Mouse (Mus musculus): ENCODE measurements around the gene Uvrag.
"Not testable (repeated sequence)": the region's sequence is repeated elsewhere in the genome, so short reads cannot be mapped to it uniquely, and the experiment has no call there.

Gene Uvrag

DNA sequence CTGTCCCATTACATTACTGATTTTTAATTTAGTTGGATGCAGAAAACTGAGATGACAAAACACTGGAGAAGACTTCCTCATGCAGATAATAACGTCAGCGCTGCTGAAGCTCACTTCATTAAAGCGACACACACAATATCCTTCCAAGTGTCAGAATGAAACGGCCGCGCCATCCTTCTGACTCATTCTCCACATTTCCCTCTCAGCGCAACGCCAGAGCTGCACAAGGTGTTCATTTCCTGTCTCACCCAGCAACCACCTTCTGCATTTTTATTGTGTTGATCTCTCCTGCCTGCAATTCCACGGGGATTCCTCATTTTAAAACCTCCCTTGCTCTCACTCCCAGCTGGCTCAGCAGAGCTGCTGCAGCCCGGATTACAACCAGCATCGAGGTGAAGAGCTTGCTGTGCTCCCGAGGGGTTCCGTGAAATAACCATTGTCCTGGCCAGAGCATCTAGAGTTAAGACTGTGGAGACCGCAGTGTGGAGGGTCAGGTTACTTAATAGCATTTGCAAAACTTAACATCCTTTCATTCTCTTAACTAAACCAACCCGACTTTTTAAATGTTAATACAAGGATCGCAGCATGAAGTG lies 172.8 kb downstream of the Uvrag start:
- DNase-seq = peak; percentile 29 to 34

DNA sequence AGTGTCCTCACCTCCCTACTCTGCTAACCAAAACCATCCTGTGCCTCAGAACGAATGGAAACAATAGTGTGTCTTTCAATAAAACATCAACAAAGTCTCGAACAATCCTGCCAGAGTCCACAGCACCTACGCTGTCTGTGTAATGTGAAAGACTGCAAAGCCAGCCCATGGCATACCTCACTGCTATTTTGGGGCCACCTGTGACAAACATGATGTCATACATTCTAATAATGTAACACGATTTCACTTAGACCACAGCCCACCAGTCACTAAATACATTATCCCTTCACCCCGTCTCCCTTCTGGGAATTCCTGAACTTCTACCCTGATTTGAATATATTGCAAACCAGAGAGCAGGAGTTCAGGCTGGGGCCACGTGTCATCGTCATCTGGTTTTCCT lies 173.3 kb downstream of the Uvrag start:
- DNase-seq = no peak

DNA sequence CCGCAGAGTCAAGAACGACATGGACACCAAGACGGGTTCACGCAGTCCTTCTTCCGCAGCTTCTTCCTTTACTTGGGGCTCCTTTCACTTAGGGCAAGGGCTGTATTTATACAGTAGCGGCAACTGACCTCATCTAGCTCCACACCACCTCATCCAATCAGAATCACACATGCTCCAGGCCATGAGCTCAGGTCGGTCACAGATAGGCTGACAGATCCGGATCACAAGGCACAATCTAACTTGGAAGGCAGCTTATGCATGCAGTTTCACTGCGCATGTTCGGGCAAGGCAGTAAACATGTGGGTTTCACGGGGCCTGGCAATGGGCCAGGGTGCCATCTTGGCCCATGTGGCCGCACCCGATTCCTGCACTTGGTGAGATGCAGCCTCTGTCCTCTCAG lies 177.4 kb downstream of the Uvrag start:
- not testable (repeated sequence) for DNase-seq

DNA sequence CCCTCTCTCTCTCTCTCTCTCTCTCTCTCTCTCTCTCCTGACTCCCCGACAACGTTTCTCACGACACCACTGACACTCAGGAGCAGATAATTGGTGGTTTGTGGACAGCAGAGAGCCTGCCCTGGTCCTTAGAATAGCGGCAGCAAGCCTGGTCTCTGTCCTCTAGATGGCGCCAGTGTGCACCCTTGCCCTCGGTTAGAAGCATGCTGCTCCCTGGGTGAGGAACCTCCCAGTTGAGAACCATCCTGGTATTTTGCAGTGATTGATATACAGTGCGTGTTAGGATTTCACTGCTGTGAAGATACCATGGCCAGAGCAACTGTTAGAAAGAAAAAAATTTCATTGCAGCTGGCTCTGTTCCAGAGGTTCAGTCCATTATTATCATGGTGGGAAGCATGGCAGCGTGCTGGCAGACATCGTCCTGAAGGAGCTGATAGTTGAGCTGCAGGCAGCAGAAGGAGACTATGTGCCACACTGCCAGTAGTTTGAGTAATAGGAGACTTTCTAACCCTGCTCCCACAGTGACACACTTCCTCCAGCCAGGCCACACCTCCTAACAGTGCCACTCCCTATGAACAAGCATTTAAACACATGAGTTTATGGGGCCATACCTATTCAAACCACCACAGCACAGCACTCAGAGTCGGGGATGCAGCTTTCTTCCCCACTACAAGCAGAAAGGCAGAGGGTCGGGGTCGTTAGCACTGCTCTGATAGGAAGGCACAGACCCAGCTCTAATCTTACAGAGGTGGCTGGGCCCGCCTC lies 178.2 kb downstream of the Uvrag start:
- DNase-seq = peak; percentile 66 to 75

- DNase-seq = no peak
These were observed 178.9 kb downstream of the Uvrag start for GRCm38 (mm10) chr7:98962074-98962473.

DNA sequence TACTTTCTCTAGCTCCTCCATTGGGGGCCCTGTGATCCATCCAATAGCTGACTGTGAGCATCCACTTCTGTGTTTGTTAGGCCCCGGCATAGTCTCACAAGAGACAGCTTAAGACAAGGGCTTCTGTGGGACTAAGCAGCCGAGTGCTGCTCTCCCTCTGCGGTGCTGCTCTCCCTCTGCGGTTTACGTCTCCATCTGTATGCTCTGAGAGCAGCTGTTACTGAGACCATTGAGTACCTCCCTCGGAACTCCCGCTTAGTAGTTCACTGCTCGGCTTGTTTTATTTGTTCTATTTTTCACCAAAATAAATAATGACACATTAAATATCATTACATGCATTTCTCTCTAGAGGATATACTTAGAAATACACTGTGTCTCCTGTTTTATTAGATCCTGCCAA lies 180.7 kb downstream of the Uvrag start:
- no peak for DNase-seq

- no peak for DNase-seq
These were observed 181.7 kb downstream of the Uvrag start for GRCm38 (mm10) chr7:98959246-98959645.

- DNase-seq = no peak
These were observed 182.8 kb downstream of the Uvrag start for GRCm38 (mm10) chr7:98958172-98958571.

DNA sequence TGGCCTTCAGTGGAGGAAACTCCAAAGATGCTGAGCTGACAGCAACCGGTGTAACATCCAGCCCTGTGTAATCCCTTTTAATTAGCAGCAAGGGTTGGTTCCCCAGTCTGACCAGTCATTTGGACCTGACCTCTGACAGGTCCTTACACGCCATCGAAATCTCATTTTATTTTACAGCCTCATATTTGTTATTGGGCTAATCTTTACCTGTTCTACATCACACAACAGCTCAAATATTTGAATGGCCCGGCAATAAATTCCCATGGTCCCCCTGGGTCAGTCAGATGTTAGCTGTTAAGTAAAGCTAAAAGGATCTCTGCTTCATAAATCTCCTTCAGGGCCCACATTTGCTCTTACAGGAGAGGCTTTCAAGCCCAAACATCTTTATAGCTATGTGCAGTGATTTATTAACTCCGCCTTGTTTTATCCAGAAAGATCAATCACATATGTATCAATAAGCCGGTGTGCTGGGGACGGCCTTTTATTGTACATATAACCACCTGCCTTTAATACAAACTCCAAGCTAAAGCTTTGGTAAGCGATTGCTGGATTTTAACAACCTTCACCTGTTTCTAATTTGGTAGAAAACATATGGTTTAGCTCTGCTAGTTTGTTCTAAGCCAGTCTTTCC lies 183.7 kb downstream of the Uvrag start:
- DNase-seq = no peak

DNA sequence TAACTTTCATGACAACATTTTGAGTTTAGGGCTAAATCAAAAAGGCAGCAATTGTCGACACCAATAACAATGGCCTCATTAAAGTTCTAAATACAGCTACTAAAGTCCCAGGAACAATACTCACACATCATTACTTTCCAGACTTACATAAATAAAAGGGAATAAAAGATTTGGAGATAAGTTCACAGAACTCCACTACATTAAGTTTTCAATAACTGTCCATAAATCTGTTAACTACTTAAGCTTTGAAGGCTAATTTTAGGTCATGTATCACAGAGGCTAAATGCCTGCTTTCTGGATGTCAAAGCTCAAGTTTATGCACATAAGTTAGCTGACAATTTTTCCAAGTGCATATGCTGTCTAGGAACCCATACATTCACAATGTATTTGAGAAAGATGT lies 184.3 kb downstream of the Uvrag start:
- DNase-seq = no peak

- no peak for DNase-seq
These were observed 187.3 kb downstream of the Uvrag start for GRCm38 (mm10) chr7:98953649-98954048.

GRCm38 (mm10) chr7:98944986-98945385 lies 196.0 kb downstream of the Uvrag start:
- DNase-seq = no peak

GRCm38 (mm10) chr7:98943687-98944086 lies 197.3 kb downstream of the Uvrag start:
- DNase-seq = peak; percentile 34 to 37

GRCm38 (mm10) chr7:98942746-98943145 lies 198.2 kb downstream of the Uvrag start:
- no peak for DNase-seq

GRCm38 (mm10) chr7:98939194-98939593 lies 201.7 kb downstream of the Uvrag start:
- DNase-seq = no peak

- DNase-seq = no peak
These were observed 202.3 kb downstream of the Uvrag start for GRCm38 (mm10) chr7:98938621-98939020.

- no peak for DNase-seq
These were observed 203.7 kb downstream of the Uvrag start for GRCm38 (mm10) chr7:98937079-98937813.

GRCm38 (mm10) chr7:98935757-98936156 lies 205.2 kb downstream of the Uvrag start:
- no peak for DNase-seq

DNA sequence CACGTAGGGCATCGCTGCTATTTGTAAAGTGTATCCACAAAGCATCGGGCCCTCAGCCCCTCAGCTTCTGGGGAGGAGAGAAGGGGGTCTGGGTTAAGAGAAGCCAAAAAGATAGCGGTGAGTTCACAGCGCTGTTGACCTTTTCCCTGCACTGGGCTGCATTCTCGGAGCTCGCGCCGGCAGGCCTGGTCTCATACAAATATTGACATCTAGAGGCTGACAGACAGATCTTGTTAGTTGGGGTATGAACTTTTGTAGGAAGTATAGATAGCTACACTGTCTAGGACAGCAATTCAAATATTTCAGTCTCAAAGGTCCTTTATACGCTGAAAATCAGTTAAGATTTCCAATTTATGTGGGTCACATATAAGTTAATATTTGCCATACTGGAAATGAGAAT lies 205.7 kb downstream of the Uvrag start:
- DNase-seq = no peak

DNA sequence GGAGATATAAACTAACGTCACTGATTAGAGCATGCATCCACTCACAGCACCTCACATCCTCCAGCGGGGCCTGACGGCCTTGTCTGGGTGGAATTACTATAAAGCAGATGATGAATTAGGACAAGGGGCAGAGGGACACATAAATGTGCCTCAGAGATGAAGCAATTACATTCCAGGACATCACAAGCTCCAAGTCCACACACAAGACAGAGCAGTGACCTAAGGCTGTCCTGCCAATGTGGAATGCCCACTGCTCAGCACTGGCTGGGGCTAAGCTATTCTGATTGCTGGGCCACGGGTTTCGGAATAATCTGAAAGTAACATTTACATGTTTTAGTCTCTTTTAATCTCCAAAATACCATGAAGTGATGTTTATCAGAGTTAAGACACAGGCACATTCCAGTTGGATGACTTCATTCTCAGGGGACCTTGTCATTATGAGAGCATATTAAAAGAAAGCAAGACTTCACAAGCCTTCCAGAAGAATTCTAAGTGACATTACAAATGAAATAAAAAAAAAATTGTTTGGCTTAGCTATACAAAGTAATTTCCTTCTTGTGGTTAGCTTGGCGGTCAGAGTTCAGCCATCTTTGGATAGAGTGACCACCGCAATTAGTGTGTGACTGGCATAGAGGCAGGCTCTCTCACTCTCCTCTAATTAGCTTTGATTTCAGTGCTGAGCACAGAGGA lies 212.5 kb downstream of the Uvrag start:
- DNase-seq = no peak

- no peak for DNase-seq
These were observed 213.9 kb downstream of the Uvrag start for GRCm38 (mm10) chr7:98926906-98927528.

DNA sequence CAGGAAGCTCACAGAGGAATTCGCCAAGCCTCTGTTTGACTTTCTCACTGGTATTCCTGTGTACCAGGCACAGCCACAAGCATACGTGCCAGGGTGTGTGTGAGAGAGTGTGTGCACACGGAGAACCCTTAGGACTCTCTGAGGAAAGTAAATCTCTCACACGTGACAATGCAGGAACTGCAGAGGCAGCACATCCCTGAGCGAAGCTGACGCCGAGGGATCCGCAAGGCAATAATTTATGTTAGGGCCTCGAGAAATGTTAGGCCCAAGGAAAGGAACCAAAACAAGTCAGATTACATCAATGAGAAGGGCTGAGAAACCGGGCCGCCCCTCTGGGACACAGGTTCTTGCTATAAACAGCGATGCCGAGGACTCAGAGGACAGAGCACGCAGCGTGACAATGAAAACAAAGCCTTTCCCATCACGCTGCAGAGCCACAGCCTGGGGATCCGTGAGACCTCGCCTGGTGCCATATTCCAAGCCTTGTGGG lies 216.5 kb downstream of the Uvrag start:
- no peak for DNase-seq

All from cerebellum, postnatal 36 days (tissue).